Mouse (Mus musculus) heart, postnatal 0 days (tissue): ENCODE data around the gene Cnga4. TPM values are rescaled to one million over a fixed set of nuclear protein-coding genes. Genes with fewer than 3 reads are reported as not detected.

Experiments
- ATAC-seq: fragments of 200-750 bp; cut with Nextera tagmentation; 2 replicates; pipeline ENCODE4 v1.8.0; 2017; ENCODE audit warnings: low read depth, moderate number of reproducible peaks, moderate library complexity; ENCODE audit not compliant: insufficient read depth
- DNase-seq: peaks from one replicate; pipeline ENCODE4 v3.0.0-alpha.2; 2016; ENCODE audit warnings: low spot score
- H3K27ac ChIP-seq: fragments of 300-500 bp; sonication (generic); 2 replicates; pipeline ENCODE4 v1.5.1; 2014; ENCODE audit warnings: low read depth, mild to moderate bottlenecking
- H3K27me3 ChIP-seq: fragments of 300-500 bp; sonication (generic); 2 replicates; pipeline ENCODE4 v1.6.1; 2014; ENCODE audit warnings: low read length, mixed read lengths; ENCODE audit not compliant: control insufficient read depth, insufficient read depth
- H3K36me3 ChIP-seq: fragments of 300-500 bp; sonication (generic); replicated peaks from 2 replicates; pipeline ENCODE4 v1.6.1; 2014; ENCODE audit warnings: low read length, mixed read lengths; ENCODE audit not compliant: control insufficient read depth, insufficient read depth
- H3K4me1 ChIP-seq: fragments of 300-500 bp; sonication (generic); 2 replicates; pipeline ENCODE4 v1.6.1; 2014; ENCODE audit warnings: antibody characterized with exemption; ENCODE audit not compliant: control insufficient read depth, insufficient read depth
- H3K4me2 ChIP-seq: fragments of 300-500 bp; sonication (generic); 2 replicates; pipeline ENCODE4 v1.6.1; 2014; ENCODE audit warnings: low read depth, mild to moderate bottlenecking, low read length, moderate library complexity
- H3K4me3 ChIP-seq: fragments of 300-500 bp; sonication (generic); 2 replicates; pipeline ENCODE4 v1.5.1; 2014; ENCODE audit warnings: low read depth, low read length
- H3K9ac ChIP-seq: fragments of 300-500 bp; sonication (generic); replicated peaks from 2 replicates; pipeline ENCODE4 v1.6.1; 2014; ENCODE audit warnings: low read depth, low read length, mixed read lengths
- H3K9me3 ChIP-seq: fragments of 300-500 bp; sonication (generic); replicated peaks from 2 replicates; pipeline ENCODE4 v1.6.1; 2016; ENCODE audit warnings: low read length; ENCODE audit not compliant: control insufficient read depth
- CTCF ChIP-seq: IDR thresholded peaks from 2 replicates; pipeline ENCODE4 v1.5.1; 2016; ENCODE audit warnings: antibody characterized with exemption, control low read depth, low read depth
- EP300 ChIP-seq: IDR thresholded peaks from 2 replicates; pipeline ENCODE4 v1.6.1; 2016; ENCODE audit warnings: antibody characterized with exemption, low read depth
- WGBS: fragments of 180-500 bp; shearing (Covaris S2); extraction: QIAGEN DNeasy Blood & Tissue Kit; methylation state at CpG from one replicate; pipeline ENCODE4 v1.1.7; 2014; 5-methylcytosine and 5-hydroxymethylcytosine counted together
- polyA plus RNA-seq: library from polyadenylated mRNA; unstranded; fragments of >200 nt; fragmentation: Nextera tagmentation; extraction: Ambion mirVana; gene quantifications from 2 replicates; pipeline ENCODE4 v1.2.1, GENCODE M21; 2015
- total RNA-seq: library from RNA; depleted of rRNA; stranded (reverse); fragments of >200 nt; gene quantifications from 2 replicates; pipeline ENCODE4 v1.2.3, GENCODE M21; 2014; ENCODE audit warnings: low replicate concordance

The Cnga4 gene
- total and polyA plus RNA-seq, 2 experiments from 2014 or later: not detected

- H3K4me2 ChIP-seq: no peak overlapping the region
- no peak for DNase-seq
- no peaks in the 10 kb centered on the region for H3K27me3 ChIP-seq
- no peaks in the 10 kb centered on the region for H3K4me1 ChIP-seq
- H3K9ac ChIP-seq: no peak overlapping the region
- H3K27ac ChIP-seq: no peak overlapping the region
- TF ChIP-seq CTCF (no peak), EP300 (no peak)
- WGBS: 92% methylated on average over 7 of the region's 7 CpGs
- no peak overlapping the region for H3K4me3 ChIP-seq
- H3K36me3 ChIP-seq: no peaks in the 10 kb centered on the region
- no peaks in the 10 kb centered on the region for H3K9me3 ChIP-seq
- ATAC-seq: no peak
Measured at GRCm38 (mm10) chr7:105416529-105416928, 12.2 kb downstream of the Cnga4 start.

DNA sequence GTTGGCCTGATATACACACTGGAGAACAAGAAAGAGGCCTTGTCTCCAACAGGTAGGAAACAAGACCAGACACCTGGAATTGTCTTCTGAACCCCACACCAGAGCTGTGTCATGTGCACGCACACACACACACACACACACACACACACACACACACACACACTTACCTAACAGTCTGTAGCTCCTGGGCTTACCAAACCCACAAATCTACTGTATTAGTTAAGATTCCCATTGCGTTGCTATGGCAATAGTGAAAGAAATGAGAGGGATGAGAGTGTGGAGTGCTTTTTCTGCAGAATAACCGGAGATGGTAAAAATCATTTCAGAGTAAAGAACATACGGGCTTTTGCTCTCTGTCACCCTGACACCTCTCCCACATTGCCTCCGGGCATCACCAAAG is 13.7 kb downstream of the Cnga4 start:
- Histone ChIP-seq H3K4me3 (no peak overlapping the region), H3K4me2 (no peak overlapping the region), H3K9me3 (no peaks in the 10 kb centered on the region), H3K36me3 (no peaks in the 10 kb centered on the region), H3K27ac (no peak overlapping the region), H3K9ac (no peak overlapping the region), H3K27me3 (no peaks in the 10 kb centered on the region), H3K4me1 (no peaks in the 10 kb centered on the region)
- ATAC-seq (no peak), DNase-seq (no peak)
- 75% methylated on average over 5 of the region's 5 CpGs for WGBS
- no peak for TF ChIP-seq CTCF

- Histone ChIP-seq H3K36me3 (no peaks in the 10 kb centered on the region), H3K4me1 (peaks cover 6% of the 10 kb centered on the region; the same call in 1 of the 2 replicates), H3K4me3 (no peak overlapping the region), H3K9me3 (no peaks in the 10 kb centered on the region), H3K27me3 (peaks cover 22% of the 10 kb centered on the region), H3K27ac (no peak overlapping the region), H3K4me2 (no peak overlapping the region), H3K9ac (no peak overlapping the region)
- no peak for DNase-seq
- 13% methylated on average over 2 of the region's 2 CpGs for WGBS
- ATAC-seq: no peak
- TF ChIP-seq EP300 (no peak), CTCF (no peak)
Measured at GRCm38 (mm10) chr7:105420903-105421302, 16.5 kb downstream of the Cnga4 start.

- TF ChIP-seq CTCF: no peak
- no peak for TF ChIP-seq EP300
- H3K4me3 ChIP-seq: no peak overlapping the region
- no peaks in the 10 kb centered on the region for H3K9me3 ChIP-seq
- H3K4me1 ChIP-seq: peaks cover 6% of the 10 kb centered on the region; the same call in 1 of the 2 replicates
- H3K4me2 ChIP-seq: no peak overlapping the region
- H3K9ac ChIP-seq: no peak overlapping the region
- ATAC-seq: no peak
- no peak overlapping the region for H3K27ac ChIP-seq
- no peaks in the 10 kb centered on the region for H3K36me3 ChIP-seq
- peaks cover 39% of the 10 kb centered on the region for H3K27me3 ChIP-seq
- no peak for DNase-seq
- 11% methylated on average over 5 of the region's 5 CpGs for WGBS
Measured at GRCm38 (mm10) chr7:105424368-105424767, 20.0 kb downstream of the Cnga4 start.

- TF ChIP-seq CTCF: no peak
- TF ChIP-seq EP300: no peak
- H3K9ac ChIP-seq: no peak within 1 kb of the TSS
- no peaks in the 10 kb centered on the region for H3K9me3 ChIP-seq
- H3K4me3 ChIP-seq: peak within 1 kb of the TSS; percentile 46
- 2% methylated on average over 30 of the region's 31 CpGs for WGBS
- DNase-seq (no peak), ATAC-seq (no peak)
- H3K27ac ChIP-seq: no peak within 1 kb of the TSS
- H3K36me3 ChIP-seq: no peaks in the 10 kb centered on the region
- H3K4me2 ChIP-seq: peak within 1 kb of the TSS; percentile 63
- H3K4me1 ChIP-seq: peaks cover 6% of the 10 kb centered on the region; the same call in 1 of the 2 replicates
- peaks cover 39% of the 10 kb centered on the region for H3K27me3 ChIP-seq
Measured at GRCm38 (mm10) chr7:105425424-105426043, 21.2 kb downstream of the Cnga4 start, which contains the start of gene Cckbr. Gene Cckbr (plus strand): TSS chr7:105425731.

- H3K4me3 ChIP-seq: peak overlapping the region; percentile 46
- WGBS: 4% methylated on average over 11 of the region's 11 CpGs
- H3K9me3 ChIP-seq: no peaks in the 10 kb centered on the region
- peaks cover 6% of the 10 kb centered on the region; the same call in 1 of the 2 replicates for H3K4me1 ChIP-seq
- TF ChIP-seq CTCF (no peak), EP300 (no peak)
- H3K4me2 ChIP-seq: peak overlapping the region; percentile 63
- DNase-seq (no peak), ATAC-seq (no peak)
- H3K27me3 ChIP-seq: peaks cover 39% of the 10 kb centered on the region
- no peaks in the 10 kb centered on the region for H3K36me3 ChIP-seq
- H3K9ac ChIP-seq: no peak overlapping the region
- H3K27ac ChIP-seq: no peak overlapping the region
Measured at GRCm38 (mm10) chr7:105426051-105426450, 21.7 kb downstream of the Cnga4 start.
